Mouse (Mus musculus) urinary bladder, adult 2 months (tissue): Measurements from ENCODE around the gene Olfr1099. TPM values are rescaled to one million over a fixed set of nuclear protein-coding genes. Genes with fewer than 3 reads are reported as not detected.

Experiments used
- DNase-seq: peaks from one replicate; pipeline ENCODE4 v3.0.0; 2022; ENCODE audit warnings: low spot score
- polyA plus RNA-seq: library from polyadenylated mRNA; depleted of rRNA; stranded (reverse); fragments of >200 nt; gene quantifications from 2 replicates; pipeline ENCODE4 v1.2.3, GENCODE M21; 2012; rRNA removed

Gene Olfr1099
- polyA plus RNA-seq: not detected in 2 replicates

- no peak for DNase-seq
Measured at GRCm38 (mm10) chr2:86960593-86960992, at the start of gene Olfr1099. Gene Olfr1099, minus strand, starts transcription at chr2:86960693.

- DNase-seq: no peak
Measured at GRCm38 (mm10) chr2:86998098-86998497, 37.6 kb upstream of the Olfr1099 start, which contains the start of gene Olfr1102. Gene Olfr1102, plus strand, starts transcription at chr2:86998398.

DNA sequence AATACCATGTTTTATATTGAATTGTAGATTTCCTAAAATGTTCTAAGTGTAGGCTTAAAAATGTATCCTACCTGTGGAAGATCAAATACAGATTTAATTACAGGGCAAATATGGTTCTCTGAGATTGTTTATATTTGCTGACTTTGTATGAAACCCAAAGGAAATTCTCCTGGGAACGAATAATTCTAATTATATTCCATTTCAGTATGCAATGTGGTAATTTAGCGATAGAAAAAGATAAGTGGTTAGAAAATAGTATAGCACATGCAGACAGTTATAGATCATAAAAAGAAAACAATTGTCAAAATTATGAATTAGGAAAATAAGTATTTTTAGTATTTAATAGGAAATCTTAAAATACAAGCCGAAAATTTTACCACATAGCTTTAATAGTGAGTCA is 30.6 kb upstream of the Olfr1099 start, which contains the start of gene Olfr1101:
TSS of gene Olfr1101 (minus strand) at position 101 of the 400 bp plus-strand sequence.
- DNase-seq: no peak

DNA sequence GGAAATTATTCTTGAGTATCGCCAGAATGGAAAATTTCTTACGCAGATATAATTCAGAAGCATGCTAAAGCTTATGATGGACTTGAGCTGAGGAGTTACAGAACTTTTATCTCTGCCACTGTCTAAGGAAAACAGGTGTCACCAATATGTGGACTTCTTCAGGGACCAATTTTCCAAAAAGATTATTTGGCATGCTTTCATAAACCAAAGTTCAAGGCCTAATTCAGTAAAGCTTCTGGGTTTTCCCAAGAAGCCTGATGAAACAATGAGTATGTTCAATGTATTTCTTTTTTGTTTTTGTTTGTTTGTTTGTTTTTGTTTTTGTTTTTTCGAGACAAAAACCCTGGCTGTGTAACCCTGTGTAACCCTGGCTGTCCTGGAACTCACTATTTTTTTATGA is 19.4 kb upstream of the Olfr1099 start, which contains the start of gene Olfr1100:
TSS of gene Olfr1100 (minus strand) at position 101 of the 400 bp plus-strand sequence.
- no peak for DNase-seq

DNA sequence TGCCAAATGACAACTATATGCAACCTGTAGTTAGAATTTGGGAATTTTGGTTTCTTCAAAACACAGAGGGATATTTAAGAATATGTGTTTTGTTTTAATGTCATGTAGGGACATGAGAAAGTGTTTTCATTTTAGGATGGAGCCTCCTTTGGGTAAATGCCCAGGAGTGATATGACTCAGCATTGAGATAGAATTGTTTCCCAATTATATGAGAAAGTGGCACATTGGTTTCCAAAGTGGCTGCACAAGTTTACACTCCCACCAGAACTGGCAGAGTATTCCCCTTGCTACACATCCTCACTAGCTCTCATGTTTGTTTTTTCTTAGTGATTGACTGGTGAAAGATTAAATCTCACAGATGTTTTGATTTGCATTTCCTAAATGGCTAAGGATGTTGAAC is 33.9 kb downstream of the Olfr1099 start:
- no peak for DNase-seq

- no peak for DNase-seq
Measured at GRCm38 (mm10) chr2:86924445-86924844, 36.0 kb downstream of the Olfr1099 start, which contains the start of gene Olfr1098. Gene Olfr1098, minus strand, starts transcription at chr2:86924545.

- no peak for DNase-seq
Measured at GRCm38 (mm10) chr2:86905647-86906046, 54.8 kb downstream of the Olfr1099 start.

Other genes with a start within 250 kb of the Olfr1099 start
- gene Olfr1089, start 227.0 kb downstream of the Olfr1099 start, polyA plus RNA-seq: not detected in 2 replicates
- gene Olfr1090, start 201.7 kb downstream of the Olfr1099 start, polyA plus RNA-seq: not detected in 2 replicates
- gene Olfr1093, start 178.2 kb downstream of the Olfr1099 start, polyA plus RNA-seq: not detected in 2 replicates
- gene Olfr141, start 150.7 kb downstream of the Olfr1099 start, polyA plus RNA-seq: not detected in 2 replicates
- not detected in 2 replicates for gene Olfr1094, start 136.0 kb downstream of the Olfr1099 start, polyA plus RNA-seq
- gene Olfr1095, start 109.0 kb downstream of the Olfr1099 start, polyA plus RNA-seq: not detected in 2 replicates
- not detected in 2 replicates for gene Gm13723, start 85.9 kb downstream of the Olfr1099 start, polyA plus RNA-seq
- gene Olfr1097, start 68.5 kb downstream of the Olfr1099 start, polyA plus RNA-seq: not detected in 2 replicates
- not detected in 2 replicates for gene Olfr1098, start 36.1 kb downstream of the Olfr1099 start, polyA plus RNA-seq
- not detected in 2 replicates for gene Olfr1100, start 19.3 kb upstream of the Olfr1099 start, polyA plus RNA-seq
- gene Olfr1101, start 30.5 kb upstream of the Olfr1099 start, polyA plus RNA-seq: not detected in 2 replicates
- gene Olfr1102, start 37.7 kb upstream of the Olfr1099 start, polyA plus RNA-seq: not detected in 2 replicates
- gene Olfr1104, start 66.4 kb upstream of the Olfr1099 start, polyA plus RNA-seq: not detected in 2 replicates
- not detected in 2 replicates for gene Olfr1105, start 75.8 kb upstream of the Olfr1099 start, polyA plus RNA-seq
- not detected in 2 replicates for gene Olfr1106, start 91.6 kb upstream of the Olfr1099 start, polyA plus RNA-seq
- gene Olfr1107, start 115.1 kb upstream of the Olfr1099 start, polyA plus RNA-seq: not detected in 2 replicates
- not detected in 2 replicates for gene Olfr1109, start 135.3 kb upstream of the Olfr1099 start, polyA plus RNA-seq
- not detected in 2 replicates for gene Olfr259, start 153.9 kb upstream of the Olfr1099 start, polyA plus RNA-seq
- gene Olfr1110, start 179.6 kb upstream of the Olfr1099 start, polyA plus RNA-seq: not detected in 2 replicates
- not detected in 2 replicates for gene Olfr1111, start 191.9 kb upstream of the Olfr1099 start, polyA plus RNA-seq
- not detected in 2 replicates for gene Olfr1112, start 227.1 kb upstream of the Olfr1099 start, polyA plus RNA-seq
- gene Olfr1113, start 248.3 kb upstream of the Olfr1099 start, polyA plus RNA-seq: not detected in 2 replicates